Mouse (Mus musculus): ENCODE measurements at regions not wholly inside any gene's neighbourhood (a gene's known extent, or its start where the extent isn't known, plus 50 kb on each side); places are given as distances from the start of the nearest gene placed in this dataset.

GRCm38 (mm10) chr11:18585031-18585430 is 433.8 kb downstream of the Meis1 start:
- TF ChIP-seq EP300 (IDR thresholded peaks at IDR 0.05; ENCODE audit: low read depth) (no peak), CTCF (IDR thresholded peaks at IDR 0.05; ENCODE audit: low read depth) (no peak)
- H3K4me2 ChIP-seq (ENCODE audit: low read depth, low read length) = no peak overlapping the region
- no peak overlapping the region for H3K9ac ChIP-seq (replicated peaks; ENCODE audit: low read depth, low read length)
- H3K27ac ChIP-seq (ENCODE audit: low read depth) = no peak overlapping the region
- H3K27me3 ChIP-seq (ENCODE audit: control insufficient read depth, insufficient read depth, low read length) = no peaks in the 10 kb centered on the region
- peaks cover 16% of the 10 kb centered on the region; the same call in 1 of the 2 replicates for H3K4me1 ChIP-seq (ENCODE audit: control insufficient read depth, insufficient read depth)
- H3K36me3 ChIP-seq (replicated peaks; ENCODE audit: control insufficient read depth, insufficient read depth, low read length) = no peaks in the 10 kb centered on the region
- DNase-seq (ENCODE audit: low spot score) = no peak
- no peak overlapping the region for H3K4me3 ChIP-seq (ENCODE audit: low read depth, low read length)
- no peak for ATAC-seq (ENCODE audit: insufficient read depth, low read depth)
- 74% methylated on average over 8 of the region's 8 CpGs for WGBS
- no peaks in the 10 kb centered on the region for H3K9me3 ChIP-seq (replicated peaks; ENCODE audit: control insufficient read depth, low read length)

- no peaks in the 10 kb centered on the region for H3K9me3 ChIP-seq (replicated peaks; ENCODE audit: control insufficient read depth, low read length)
- H3K4me1 ChIP-seq (ENCODE audit: control insufficient read depth, insufficient read depth) = peaks cover 16% of the 10 kb centered on the region; the same call in 1 of the 2 replicates
- no peaks in the 10 kb centered on the region for H3K27me3 ChIP-seq (ENCODE audit: control insufficient read depth, insufficient read depth, low read length)
- no peak overlapping the region for H3K4me3 ChIP-seq (ENCODE audit: low read depth, low read length)
- no peak overlapping the region for H3K27ac ChIP-seq (ENCODE audit: low read depth)
- no peaks in the 10 kb centered on the region for H3K36me3 ChIP-seq (replicated peaks; ENCODE audit: control insufficient read depth, insufficient read depth, low read length)
- H3K9ac ChIP-seq (replicated peaks; ENCODE audit: low read depth, low read length) = no peak overlapping the region
- H3K4me2 ChIP-seq (ENCODE audit: low read depth, low read length) = no peak overlapping the region
- ATAC-seq (ENCODE audit: insufficient read depth, low read depth) (no peak), DNase-seq (ENCODE audit: low spot score) (no peak)
- TF ChIP-seq CTCF (IDR thresholded peaks at IDR 0.05; ENCODE audit: low read depth) = no peak
- no peak for TF ChIP-seq EP300 (IDR thresholded peaks at IDR 0.05; ENCODE audit: low read depth)
- 84% methylated on average over 1 of the region's 1 CpGs for WGBS
Measured at GRCm38 (mm10) chr11:18582781-18583161, 436.0 kb downstream of the Meis1 start.

- Histone ChIP-seq H3K27me3 (ENCODE audit: control insufficient read depth, insufficient read depth, low read length) (no peaks in the 10 kb centered on the region), H3K4me1 (ENCODE audit: control insufficient read depth, insufficient read depth) (peaks cover 16% of the 10 kb centered on the region; the same call in 1 of the 2 replicates), H3K36me3 (replicated peaks; ENCODE audit: control insufficient read depth, insufficient read depth, low read length) (no peaks in the 10 kb centered on the region), H3K4me3 (ENCODE audit: low read depth, low read length) (no peak overlapping the region), H3K9ac (replicated peaks; ENCODE audit: low read depth, low read length) (no peak overlapping the region), H3K9me3 (replicated peaks; ENCODE audit: control insufficient read depth, low read length) (no peaks in the 10 kb centered on the region), H3K27ac (ENCODE audit: low read depth) (peak overlapping the region; percentile 31; the same call in 1 of the 2 replicates), H3K4me2 (ENCODE audit: low read depth, low read length) (no peak overlapping the region)
- TF ChIP-seq EP300 (IDR thresholded peaks at IDR 0.05; ENCODE audit: low read depth) (no peak), CTCF (IDR thresholded peaks at IDR 0.05; ENCODE audit: low read depth) (no peak)
- ATAC-seq (ENCODE audit: insufficient read depth, low read depth) (0 out of 2 replicates have a peak, but pooled peaks have one; percentile 39), DNase-seq (ENCODE audit: low spot score) (peak; percentile 26)
- WGBS = 16% methylated on average over 2 of the region's 2 CpGs
Measured at GRCm38 (mm10) chr11:18581997-18582780, 436.6 kb downstream of the Meis1 start.

GRCm38 (mm10) chr11:18581078-18581800 is 437.5 kb downstream of the Meis1 start:
- Histone ChIP-seq H3K9ac (replicated peaks; ENCODE audit: low read depth, low read length) (no peak overlapping the region), H3K36me3 (replicated peaks; ENCODE audit: control insufficient read depth, insufficient read depth, low read length) (no peaks in the 10 kb centered on the region), H3K4me2 (ENCODE audit: low read depth, low read length) (no peak overlapping the region), H3K27ac (ENCODE audit: low read depth) (0 out of 2 replicates have a peak overlapping the region, but pooled peaks have one; percentile 31), H3K4me1 (ENCODE audit: control insufficient read depth, insufficient read depth) (peaks cover 16% of the 10 kb centered on the region; the same call in 1 of the 2 replicates), H3K4me3 (ENCODE audit: low read depth, low read length) (no peak overlapping the region), H3K9me3 (replicated peaks; ENCODE audit: control insufficient read depth, low read length) (no peaks in the 10 kb centered on the region), H3K27me3 (ENCODE audit: control insufficient read depth, insufficient read depth, low read length) (no peaks in the 10 kb centered on the region)
- DNase-seq (ENCODE audit: low spot score) (peak; percentile 40), ATAC-seq (ENCODE audit: insufficient read depth, low read depth) (peak; percentile 47)
- no peak for TF ChIP-seq EP300 (IDR thresholded peaks at IDR 0.05; ENCODE audit: low read depth)
- no peak for TF ChIP-seq CTCF (IDR thresholded peaks at IDR 0.05; ENCODE audit: low read depth)
- 42% methylated on average over 8 of the region's 8 CpGs for WGBS

GRCm38 (mm10) chr11:18571557-18572209 is 447.1 kb downstream of the Meis1 start:
- no peak overlapping the region for H3K4me2 ChIP-seq (ENCODE audit: low read depth, low read length)
- no peaks in the 10 kb centered on the region for H3K4me1 ChIP-seq (ENCODE audit: control insufficient read depth, insufficient read depth)
- ATAC-seq (ENCODE audit: insufficient read depth, low read depth) (no peak), DNase-seq (ENCODE audit: low spot score) (no peak)
- H3K36me3 ChIP-seq (replicated peaks; ENCODE audit: control insufficient read depth, insufficient read depth, low read length) = no peaks in the 10 kb centered on the region
- WGBS = 73% methylated on average over 4 of the region's 4 CpGs
- TF ChIP-seq EP300 (IDR thresholded peaks at IDR 0.05; ENCODE audit: low read depth) (no peak), CTCF (IDR thresholded peaks at IDR 0.05; ENCODE audit: low read depth) (no peak)
- H3K9ac ChIP-seq (replicated peaks; ENCODE audit: low read depth, low read length) = no peak overlapping the region
- no peaks in the 10 kb centered on the region for H3K9me3 ChIP-seq (replicated peaks; ENCODE audit: control insufficient read depth, low read length)
- H3K4me3 ChIP-seq (ENCODE audit: low read depth, low read length) = no peak overlapping the region
- no peaks in the 10 kb centered on the region for H3K27me3 ChIP-seq (ENCODE audit: control insufficient read depth, insufficient read depth, low read length)
- H3K27ac ChIP-seq (ENCODE audit: low read depth) = no peak overlapping the region
